Mouse (Mus musculus) spleen, adult 18-20 months (tissue): ENCODE data around the gene Tbc1d8.

Experiments
- DNase-seq, 2 experiments: peaks; one replicate each; pipeline ENCODE4 v3.0.0; 2022; ENCODE audit warnings: mixed read lengths in 2 of 2

Tbc1d8 gene

GRCm38 (mm10) chr1:39477064-39477463, 1.5 kb downstream of the Tbc1d8 start:
- no peak for DNase-seq

- DNase-seq: no peak
Observed at GRCm38 (mm10) chr1:39476341-39476740, 2.2 kb downstream of the Tbc1d8 start.

- no peak for DNase-seq
Observed at GRCm38 (mm10) chr1:39474516-39474915, 4.0 kb downstream of the Tbc1d8 start.

GRCm38 (mm10) chr1:39471298-39471902, 7.2 kb downstream of the Tbc1d8 start:
- no peak for DNase-seq

- DNase-seq: no peak
Observed at GRCm38 (mm10) chr1:39468982-39469381, 9.6 kb downstream of the Tbc1d8 start.

GRCm38 (mm10) chr1:39466526-39466925, 12.0 kb downstream of the Tbc1d8 start:
- no peak for DNase-seq

GRCm38 (mm10) chr1:39464760-39465159, 13.8 kb downstream of the Tbc1d8 start:
- no peak for DNase-seq

GRCm38 (mm10) chr1:39462937-39463444, 15.6 kb downstream of the Tbc1d8 start:
- DNase-seq: no peak

GRCm38 (mm10) chr1:39462036-39462435, 16.5 kb downstream of the Tbc1d8 start:
- DNase-seq: no peak

- no peak for DNase-seq
Observed at GRCm38 (mm10) chr1:39460495-39460894, 18.1 kb downstream of the Tbc1d8 start.

GRCm38 (mm10) chr1:39457887-39458874, 20.4 kb downstream of the Tbc1d8 start:
- no peak for DNase-seq

- DNase-seq: no peak
Observed at GRCm38 (mm10) chr1:39456421-39456853, 22.1 kb downstream of the Tbc1d8 start.

- no peak for DNase-seq
Observed at GRCm38 (mm10) chr1:39455350-39456023, 23.1 kb downstream of the Tbc1d8 start.

- no peak for DNase-seq
Observed at GRCm38 (mm10) chr1:39454783-39455175, 23.8 kb downstream of the Tbc1d8 start.

GRCm38 (mm10) chr1:39454108-39454782, 24.3 kb downstream of the Tbc1d8 start:
- no peak for DNase-seq

GRCm38 (mm10) chr1:39452203-39452602, 26.4 kb downstream of the Tbc1d8 start:
- DNase-seq: no peak

GRCm38 (mm10) chr1:39450069-39450728, 28.4 kb downstream of the Tbc1d8 start:
- no peak for DNase-seq

GRCm38 (mm10) chr1:39449251-39449790, 29.2 kb downstream of the Tbc1d8 start:
- DNase-seq: no peak

- DNase-seq: no peak
Observed at GRCm38 (mm10) chr1:39448819-39449218, 29.7 kb downstream of the Tbc1d8 start.

GRCm38 (mm10) chr1:39448238-39448637, 30.3 kb downstream of the Tbc1d8 start:
- no peak for DNase-seq

GRCm38 (mm10) chr1:39446178-39446577, 32.4 kb downstream of the Tbc1d8 start:
- no peak for DNase-seq
